Mouse (Mus musculus) lung, postnatal 0 days (tissue): Measurements from ENCODE around the gene Gm17349. TPM values are rescaled to one million over a fixed set of nuclear protein-coding genes. Genes with fewer than 3 reads are reported as not detected.
A peak's percentile ranks its signal among the peaks of the same experiment; 100 is the strongest.
"Not testable (repeated sequence)": the region's sequence is repeated elsewhere in the genome, so short reads cannot be mapped to it uniquely, and the experiment has no call there.

Experiments used
- ATAC-seq: fragments of 200-750 bp; cut with Nextera tagmentation; 2 replicates; pipeline ENCODE4 v1.8.0; 2017; ENCODE audit warnings: moderate library complexity
- DNase-seq: peaks from one replicate; pipeline ENCODE4 v3.0.0-alpha.2; 2016; ENCODE audit warnings: low spot score
- H3K27ac ChIP-seq: fragments of 300-500 bp; sonication (generic); 2 replicates; pipeline ENCODE4 v1.5.1; 2014; ENCODE audit warnings: antibody characterized with exemption, mild to moderate bottlenecking, low read length, mixed read lengths
- H3K27me3 ChIP-seq: fragments of 300-500 bp; sonication (generic); replicated peaks from 2 replicates; pipeline ENCODE4 v1.6.1; 2014; ENCODE audit warnings: low read length, mixed read lengths; ENCODE audit not compliant: insufficient read depth
- H3K36me3 ChIP-seq: fragments of 300-500 bp; sonication (generic); 2 replicates; pipeline ENCODE4 v1.6.1; 2014; ENCODE audit warnings: low read length, mixed read lengths; ENCODE audit not compliant: insufficient read depth
- H3K4me1 ChIP-seq: fragments of 300-500 bp; sonication (generic); 2 replicates; pipeline ENCODE4 v1.6.1; 2014; ENCODE audit warnings: antibody characterized with exemption, low read depth, low read length, mixed read lengths; ENCODE audit not compliant: insufficient read depth
- H3K4me2 ChIP-seq: fragments of 300-500 bp; sonication (generic); replicated peaks from 2 replicates; pipeline ENCODE4 v1.6.1; 2014; ENCODE audit warnings: low read depth, mild to moderate bottlenecking, low read length, moderate library complexity, mixed read lengths
- H3K4me3 ChIP-seq: fragments of 300-500 bp; sonication (generic); 2 replicates; pipeline ENCODE4 v1.5.1; 2014; ENCODE audit warnings: low read depth, low read length
- H3K9ac ChIP-seq: fragments of 300-500 bp; sonication (generic); replicated peaks from 2 replicates; pipeline ENCODE4 v1.6.1; 2014; ENCODE audit warnings: low read depth, mild to moderate bottlenecking
- H3K9me3 ChIP-seq: fragments of 300-500 bp; sonication (generic); 2 replicates; pipeline ENCODE4 v1.6.1; 2016; ENCODE audit warnings: low read length, mixed read lengths
- CTCF ChIP-seq: IDR thresholded peaks from 2 replicates; pipeline ENCODE4 v1.5.1; 2016; ENCODE audit warnings: antibody characterized with exemption, mild to moderate bottlenecking
- EP300 ChIP-seq: IDR thresholded peaks from 2 replicates; pipeline ENCODE4 v1.6.1; 2016; ENCODE audit warnings: antibody characterized with exemption, mild to moderate bottlenecking, control low read depth
- WGBS: fragments of 180-500 bp; shearing (Covaris S2); extraction: QIAGEN DNeasy Blood & Tissue Kit; methylation state at CpG from one replicate; pipeline ENCODE4 v1.1.7; 2014; 5-methylcytosine and 5-hydroxymethylcytosine counted together
- polyA plus RNA-seq: library from polyadenylated mRNA; unstranded; fragments of >200 nt; fragmentation: Nextera tagmentation; extraction: Ambion mirVana; gene quantifications from 2 replicates; pipeline ENCODE4 v1.2.1, GENCODE M21; 2015

Gene Gm17349
- polyA plus RNA-seq, 1 experiment from 2014 or later = 3.2 TPM

DNA sequence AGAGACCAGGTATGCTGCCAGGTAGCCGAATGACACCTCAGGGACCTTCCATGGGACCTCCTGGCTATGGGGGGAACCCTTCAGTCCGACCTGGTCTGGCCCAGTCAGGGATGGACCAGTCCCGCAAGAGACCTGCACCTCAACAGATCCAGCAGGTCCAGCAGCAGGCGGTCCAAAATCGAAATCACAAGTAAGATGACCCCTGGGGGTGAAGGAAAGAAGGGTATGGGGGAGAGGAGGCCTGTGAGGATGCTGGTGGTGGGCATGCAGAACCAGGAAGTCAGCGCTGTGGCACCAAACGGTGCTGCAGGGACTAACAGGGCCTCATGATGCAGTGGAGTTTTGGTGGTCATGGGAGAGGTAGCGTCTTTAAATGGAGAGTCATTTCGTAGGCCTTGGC is 2.2 kb downstream of the Gm17349 start:
- Histone ChIP-seq H3K4me2 (peak overlapping the region; percentile 58; the same call in 1 of the 2 replicates), H3K4me3 (no peak overlapping the region), H3K9ac (0 out of 2 replicates have a peak overlapping the region, but pooled peaks have one; percentile 92), H3K4me1 (peaks cover 3% of the 10 kb centered on the region; the same call in 1 of the 2 replicates), H3K27me3 (no peaks in the 10 kb centered on the region), H3K27ac (0 out of 2 replicates have a peak overlapping the region, but pooled peaks have one; percentile 98), H3K9me3 (no peaks in the 10 kb centered on the region), H3K36me3 (peaks cover 8% of the 10 kb centered on the region)
- DNase-seq = no peak
- TF ChIP-seq CTCF (no peak), EP300 (no peak)
- no peak for ATAC-seq
- 64% methylated on average over 9 of the region's 9 CpGs for WGBS

DNA sequence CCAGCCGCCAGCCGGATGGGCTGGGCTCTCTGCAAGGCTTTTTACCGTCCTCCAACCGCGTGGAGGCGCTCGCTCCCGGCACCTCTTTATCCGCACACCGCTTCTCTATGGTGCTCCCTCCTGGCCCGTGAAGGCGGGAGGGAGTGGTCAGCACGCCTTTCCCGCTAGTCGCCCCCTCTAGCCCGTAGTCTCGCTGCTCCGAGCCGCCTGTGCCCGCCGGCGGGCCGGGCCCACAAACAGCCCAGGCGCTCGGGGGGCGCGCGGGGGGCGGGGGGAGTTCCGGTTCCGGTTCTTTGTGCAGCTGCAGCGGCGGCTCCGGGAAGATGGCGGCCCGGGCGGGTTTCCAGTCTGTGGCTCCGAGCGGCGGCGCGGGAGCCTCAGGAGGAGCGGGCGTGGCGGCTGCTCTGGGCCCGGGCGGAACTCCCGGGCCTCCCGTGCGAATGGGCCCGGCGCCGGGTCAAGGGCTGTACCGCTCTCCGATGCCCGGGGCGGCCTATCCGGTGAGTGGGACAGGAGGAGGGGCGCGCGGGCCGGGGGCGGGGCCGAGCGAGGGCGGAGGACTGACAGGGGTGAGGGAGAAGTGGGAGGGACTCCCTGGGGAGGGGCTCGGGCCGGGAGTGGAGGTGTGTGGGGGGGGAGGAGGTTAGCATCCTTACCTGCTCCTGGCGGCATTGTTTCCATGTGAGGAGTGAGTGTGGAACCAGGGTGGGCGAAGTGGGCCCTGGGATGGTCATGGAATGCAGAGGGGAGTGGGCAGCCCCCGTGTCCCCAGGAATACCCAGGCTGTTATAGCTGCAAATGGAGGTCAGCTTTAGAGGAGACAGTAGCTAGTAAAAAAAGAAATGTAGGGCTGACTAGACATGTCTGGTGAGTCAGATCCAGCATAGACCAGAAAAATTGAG is 3.0 kb downstream of the Gm17349 start, which contains the start of gene Smarcd1:
Smarcd1 (plus strand) TSS at position 131 of the 902 bp plus-strand sequence.
- 1% methylated on average over 45 of the region's 71 CpGs for WGBS
- peaks cover 5% of the 10 kb centered on the region for H3K36me3 ChIP-seq
- H3K27me3 ChIP-seq = no peaks in the 10 kb centered on the region
- H3K4me3 ChIP-seq = peak within 1 kb of the TSS; percentile 92
- H3K4me1 ChIP-seq = peaks cover 3% of the 10 kb centered on the region; the same call in 1 of the 2 replicates
- H3K9me3 ChIP-seq = no peaks in the 10 kb centered on the region
- peak within 1 kb of the TSS; percentile 92 for H3K9ac ChIP-seq
- peak within 1 kb of the TSS; percentile 98 for H3K27ac ChIP-seq
- ATAC-seq (peak; percentile 93), DNase-seq (peak; percentile 94)
- H3K4me2 ChIP-seq = peak within 1 kb of the TSS; percentile 58
- TF ChIP-seq EP300 (0 out of 2 replicates have a peak, but pooled peaks have one; percentile 9), CTCF (peak; percentile 91)

DNA sequence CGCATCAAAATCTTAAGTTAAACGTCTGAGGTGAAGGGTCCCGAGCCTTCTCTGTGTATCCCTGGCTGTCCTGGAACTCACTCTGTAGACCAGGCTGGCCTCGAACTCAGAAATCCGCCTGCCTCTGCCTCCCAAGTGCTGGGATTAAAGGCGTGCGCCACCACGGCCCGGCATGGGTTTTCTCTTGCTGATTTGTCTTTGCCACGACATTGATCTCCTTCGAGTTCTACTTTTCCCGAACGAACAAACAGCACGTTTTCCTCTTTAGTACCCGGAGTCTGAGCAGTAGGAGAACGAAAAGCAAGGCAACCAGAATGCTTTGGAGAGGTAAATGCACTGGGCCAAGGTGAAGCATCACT is 3.7 kb downstream of the Gm17349 start:
- H3K4me3 ChIP-seq = peak overlapping the region; percentile 92
- 43% methylated on average over 16 of the region's 16 CpGs for WGBS
- not testable (repeated sequence) for H3K9me3 ChIP-seq, H3K27me3 ChIP-seq, H3K4me1 ChIP-seq, ATAC-seq, H3K36me3 ChIP-seq, DNase-seq
- H3K9ac ChIP-seq = peak overlapping the region; percentile 92
- peak overlapping the region; percentile 98; the same call in 1 of the 2 replicates for H3K27ac ChIP-seq
- peak overlapping the region; percentile 58; the same call in 1 of the 2 replicates for H3K4me2 ChIP-seq

DNA sequence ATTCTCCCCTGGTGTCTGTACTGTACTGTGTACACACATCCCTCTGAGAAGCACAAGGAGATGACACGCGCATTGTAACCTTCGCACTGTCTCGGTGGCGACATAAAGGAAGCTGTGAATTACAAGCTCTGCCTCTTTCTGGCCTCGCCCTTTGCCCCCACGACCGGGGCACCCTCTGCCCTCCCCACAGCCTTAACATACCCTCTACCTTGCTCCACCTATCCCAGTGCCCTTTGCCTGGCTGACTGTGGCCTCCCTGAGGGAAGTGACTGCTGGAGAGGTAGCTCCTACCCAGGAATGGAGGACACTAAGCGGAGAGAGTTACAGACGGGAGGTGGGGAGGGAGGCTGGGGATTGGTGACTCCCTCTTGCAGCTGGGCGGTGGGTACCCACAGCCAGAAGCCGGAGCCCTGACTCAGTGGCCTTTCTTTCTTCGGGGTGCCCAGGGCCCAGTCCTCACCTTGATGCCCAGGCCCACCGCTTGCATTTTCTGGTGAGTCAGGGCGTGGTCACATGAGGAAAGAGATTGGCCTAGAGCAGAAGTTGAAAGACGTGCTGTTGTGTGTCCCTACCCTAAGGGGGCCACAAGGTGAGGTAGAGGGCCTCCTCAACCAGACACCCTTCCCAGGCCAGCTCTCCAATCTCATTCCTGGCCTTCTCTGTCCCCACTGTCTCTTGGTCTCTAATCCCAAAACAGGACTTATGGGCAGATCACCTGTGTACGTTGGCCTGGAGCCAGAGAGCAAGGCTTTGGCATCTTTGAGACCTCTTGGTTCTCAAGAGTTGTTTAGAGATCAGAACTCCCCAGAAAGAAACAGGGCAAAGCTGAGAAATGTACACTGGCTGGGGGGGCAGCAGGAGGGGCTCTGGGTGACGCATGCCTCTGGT is 4.8 kb downstream of the Gm17349 start:
- peaks cover 3% of the 10 kb centered on the region; the same call in 1 of the 2 replicates for H3K4me1 ChIP-seq
- no peak for TF ChIP-seq CTCF
- TF ChIP-seq EP300 = no peak
- ATAC-seq (no peak), DNase-seq (no peak)
- H3K27ac ChIP-seq = no peak overlapping the region
- H3K9ac ChIP-seq = no peak overlapping the region
- WGBS = 78% methylated on average over 18 of the region's 18 CpGs
- no peak overlapping the region for H3K4me2 ChIP-seq
- H3K36me3 ChIP-seq = no peaks in the 10 kb centered on the region
- H3K27me3 ChIP-seq = no peaks in the 10 kb centered on the region
- H3K4me3 ChIP-seq = no peak overlapping the region
- H3K9me3 ChIP-seq = no peaks in the 10 kb centered on the region

DNA sequence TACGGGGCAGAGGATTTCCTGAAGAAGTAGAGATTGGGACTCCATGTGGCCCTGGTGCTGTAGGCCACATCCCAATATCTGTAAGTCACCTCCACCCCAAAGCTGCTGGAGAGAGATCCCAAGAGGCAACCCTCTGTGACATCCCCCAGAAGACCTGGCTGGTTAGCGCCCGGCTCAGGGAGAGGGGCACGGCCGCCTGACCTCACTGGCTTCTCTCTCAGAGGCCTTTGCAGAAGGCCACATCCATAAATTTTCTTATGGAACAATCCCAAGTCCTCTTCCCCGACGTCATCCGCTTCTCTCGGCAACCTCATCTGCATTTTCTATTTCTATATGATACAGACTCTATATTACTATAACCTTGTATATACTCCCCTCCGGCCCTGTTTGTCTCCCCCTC is 5.6 kb downstream of the Gm17349 start:
- Histone ChIP-seq H3K4me2 (no peak overlapping the region), H3K4me3 (no peak overlapping the region), H3K27ac (no peak overlapping the region), H3K9ac (no peak overlapping the region), H3K36me3 (no peaks in the 10 kb centered on the region), H3K9me3 (no peaks in the 10 kb centered on the region), H3K27me3 (no peaks in the 10 kb centered on the region), H3K4me1 (peaks cover 3% of the 10 kb centered on the region; the same call in 1 of the 2 replicates)
- 83% methylated on average over 10 of the region's 10 CpGs for WGBS
- ATAC-seq (no peak), DNase-seq (no peak)
- TF ChIP-seq CTCF = no peak
- no peak for TF ChIP-seq EP300
